Mouse (Mus musculus): ENCODE measurements around the gene Slc25a23. TPM values are rescaled to one million over a fixed set of nuclear protein-coding genes. Genes with fewer than 3 reads are reported as not detected.
A peak's percentile ranks its signal among the peaks of the same experiment; 100 is the strongest.

Gene Slc25a23
- polyA plus RNA-seq, 1 experiment from 2014 or later = 8.4 TPM

- Histone ChIP-seq H3K27ac (ENCODE audit: low read depth) (no peak overlapping the region), H3K9me3 (ENCODE audit: low read depth, low read length) (no peaks in the 10 kb centered on the region), H3K4me2 (no peak overlapping the region), H3K27me3 (ENCODE audit: insufficient read depth, low read length) (no peaks in the 10 kb centered on the region), H3K36me3 (ENCODE audit: insufficient read depth) (peaks cover 88% of the 10 kb centered on the region), H3K9ac (no peak overlapping the region), H3K4me1 (ENCODE audit: insufficient read depth) (no peaks in the 10 kb centered on the region), H3K4me3 (ENCODE audit: low read depth, low read length) (no peak overlapping the region)
- no peak for DNase-seq
- TF ChIP-seq CTCF (IDR thresholded peaks at IDR 0.05; ENCODE audit: low read depth) = no peak
- WGBS = 87% methylated on average over 7 of the region's 7 CpGs
- ATAC-seq (ENCODE audit: insufficient read depth) = no peak
Observed at GRCm38 (mm10) chr17:57003994-57004393, 55.7 kb downstream of the Slc25a23 start.

GRCm38 (mm10) chr17:57001228-57001627 lies 58.4 kb downstream of the Slc25a23 start:
- TF ChIP-seq CTCF (IDR thresholded peaks at IDR 0.05; ENCODE audit: low read depth) = no peak
- no peaks in the 10 kb centered on the region for H3K9me3 ChIP-seq (ENCODE audit: low read depth, low read length)
- no peak overlapping the region for H3K27ac ChIP-seq (ENCODE audit: low read depth)
- ATAC-seq (ENCODE audit: insufficient read depth) (no peak), DNase-seq (no peak)
- H3K4me1 ChIP-seq (ENCODE audit: insufficient read depth) = peaks cover 4% of the 10 kb centered on the region; the same call in 1 of the 2 replicates
- H3K36me3 ChIP-seq (ENCODE audit: insufficient read depth) = peaks cover 67% of the 10 kb centered on the region
- H3K4me2 ChIP-seq = no peak overlapping the region
- no peak overlapping the region for H3K9ac ChIP-seq
- H3K4me3 ChIP-seq (ENCODE audit: low read depth, low read length) = no peak overlapping the region
- 43% methylated on average over 8 of the region's 8 CpGs for WGBS
- no peaks in the 10 kb centered on the region for H3K27me3 ChIP-seq (ENCODE audit: insufficient read depth, low read length)

- TF ChIP-seq CTCF (IDR thresholded peaks at IDR 0.05; ENCODE audit: low read depth) = no peak
- Histone ChIP-seq H3K4me2 (no peak within 1 kb of the TSS), H3K27me3 (ENCODE audit: insufficient read depth, low read length) (no peaks in the 10 kb centered on the region), H3K4me1 (ENCODE audit: insufficient read depth) (peaks cover 4% of the 10 kb centered on the region; the same call in 1 of the 2 replicates), H3K9me3 (ENCODE audit: low read depth, low read length) (no peaks in the 10 kb centered on the region), H3K4me3 (ENCODE audit: low read depth, low read length) (no peak within 1 kb of the TSS), H3K9ac (no peak within 1 kb of the TSS), H3K27ac (ENCODE audit: low read depth) (no peak within 1 kb of the TSS), H3K36me3 (ENCODE audit: insufficient read depth) (peaks cover 67% of the 10 kb centered on the region)
- DNase-seq = no peak
- no peak for ATAC-seq (ENCODE audit: insufficient read depth)
- WGBS = 78% methylated on average over 9 of the region's 9 CpGs
Observed at GRCm38 (mm10) chr17:56999968-57000609, 59.6 kb downstream of the Slc25a23 start, which contains the start of gene Pspn. TSS of gene Pspn (minus strand) at chr17:57000018.

- no peak for ATAC-seq (ENCODE audit: insufficient read depth)
- no peak overlapping the region for H3K27ac ChIP-seq (ENCODE audit: low read depth)
Observed at GRCm38 (mm10) chr17:56999414-56999813, 60.2 kb downstream of the Slc25a23 start.

GRCm38 (mm10) chr17:56997029-56997667 lies 62.5 kb downstream of the Slc25a23 start, which contains the start of gene Alkbh7:
TSS of gene Alkbh7 (plus strand) at chr17:56997339.
- ATAC-seq (ENCODE audit: insufficient read depth) (peak; percentile 99), DNase-seq (peak; percentile 97)
- Histone ChIP-seq H3K27ac (ENCODE audit: low read depth) (0 out of 2 replicates have a peak within 1 kb of the TSS, but pooled peaks have one; percentile 6), H3K36me3 (ENCODE audit: insufficient read depth) (peaks cover 69% of the 10 kb centered on the region), H3K4me2 (peak within 1 kb of the TSS; percentile 69), H3K9me3 (ENCODE audit: low read depth, low read length) (no peaks in the 10 kb centered on the region), H3K9ac (peak within 1 kb of the TSS; percentile 60), H3K27me3 (ENCODE audit: insufficient read depth, low read length) (no peaks in the 10 kb centered on the region), H3K4me1 (ENCODE audit: insufficient read depth) (peaks cover 4% of the 10 kb centered on the region; the same call in 1 of the 2 replicates), H3K4me3 (ENCODE audit: low read depth, low read length) (peak within 1 kb of the TSS; percentile 71)
- TF ChIP-seq CTCF (IDR thresholded peaks at IDR 0.05; ENCODE audit: low read depth) = peak; percentile 76
- WGBS = 0% methylated on average over 38 of the region's 38 CpGs

More at GRCm38 (mm10) chr17:56999414-56999813, 60.2 kb downstream of the Slc25a23 start:
- H3K9ac ChIP-seq = no peak overlapping the region
- no peak for DNase-seq
- no peak overlapping the region for H3K4me3 ChIP-seq (ENCODE audit: low read depth, low read length)
- peaks cover 4% of the 10 kb centered on the region; the same call in 1 of the 2 replicates for H3K4me1 ChIP-seq (ENCODE audit: insufficient read depth)
- 89% methylated on average over 9 of the region's 9 CpGs for WGBS
- no peak overlapping the region for H3K4me2 ChIP-seq
- no peaks in the 10 kb centered on the region for H3K9me3 ChIP-seq (ENCODE audit: low read depth, low read length)
- no peak for TF ChIP-seq CTCF (IDR thresholded peaks at IDR 0.05; ENCODE audit: low read depth)
- H3K36me3 ChIP-seq (ENCODE audit: insufficient read depth) = peaks cover 68% of the 10 kb centered on the region
- H3K27me3 ChIP-seq (ENCODE audit: insufficient read depth, low read length) = no peaks in the 10 kb centered on the region

- DNase-seq (no peak), ATAC-seq (ENCODE audit: insufficient read depth) (no peak)
- no peak overlapping the region for H3K27ac ChIP-seq (ENCODE audit: low read depth)
- TF ChIP-seq CTCF (IDR thresholded peaks at IDR 0.05; ENCODE audit: low read depth) = no peak
- H3K9ac ChIP-seq = no peak overlapping the region
- H3K4me3 ChIP-seq (ENCODE audit: low read depth, low read length) = no peak overlapping the region
- H3K36me3 ChIP-seq (ENCODE audit: insufficient read depth) = peaks cover 71% of the 10 kb centered on the region
- H3K4me1 ChIP-seq (ENCODE audit: insufficient read depth) = peaks cover 4% of the 10 kb centered on the region; the same call in 1 of the 2 replicates
- H3K4me2 ChIP-seq = no peak overlapping the region; the same call in 1 of the 2 replicates
- no peaks in the 10 kb centered on the region for H3K9me3 ChIP-seq (ENCODE audit: low read depth, low read length)
- WGBS = 62% methylated on average over 2 of the region's 2 CpGs
- no peaks in the 10 kb centered on the region for H3K27me3 ChIP-seq (ENCODE audit: insufficient read depth, low read length)
Observed at GRCm38 (mm10) chr17:56996506-56996905, 63.2 kb downstream of the Slc25a23 start.

GRCm38 (mm10) chr17:56995046-56995445 lies 64.6 kb downstream of the Slc25a23 start:
- H3K4me2 ChIP-seq = no peak overlapping the region
- DNase-seq (no peak), ATAC-seq (ENCODE audit: insufficient read depth) (no peak)
- H3K27me3 ChIP-seq (ENCODE audit: insufficient read depth, low read length) = no peaks in the 10 kb centered on the region
- TF ChIP-seq CTCF (IDR thresholded peaks at IDR 0.05; ENCODE audit: low read depth) = no peak
- WGBS = 85% methylated on average over 8 of the region's 8 CpGs
- H3K4me1 ChIP-seq (ENCODE audit: insufficient read depth) = peaks cover 9% of the 10 kb centered on the region
- H3K4me3 ChIP-seq (ENCODE audit: low read depth, low read length) = no peak overlapping the region
- H3K9ac ChIP-seq = no peak overlapping the region
- H3K9me3 ChIP-seq (ENCODE audit: low read depth, low read length) = no peaks in the 10 kb centered on the region
- H3K36me3 ChIP-seq (ENCODE audit: insufficient read depth) = peaks cover 64% of the 10 kb centered on the region
- no peak overlapping the region for H3K27ac ChIP-seq (ENCODE audit: low read depth)

Other genes with a start within 250 kb of the Slc25a23 start
- gene Rfx2, start 228.8 kb downstream of the Slc25a23 start, polyA plus RNA-seq (2014; fragmentation: Nextera tagmentation; extraction: Ambion mirVana) = 4.3 and 4.8 TPM in 2 replicates
- not detected in 2 replicates for gene Acsbg2, start 185.4 kb downstream of the Slc25a23 start, polyA plus RNA-seq (2014; fragmentation: Nextera tagmentation; extraction: Ambion mirVana)
- 0.34 and 0.45 TPM in 2 replicates for gene 1700061G19Rik, start 184.4 kb downstream of the Slc25a23 start, polyA plus RNA-seq (2014; fragmentation: Nextera tagmentation; extraction: Ambion mirVana)
- 31.4 and 39.3 TPM in 2 replicates for gene Mllt1, start 124.4 kb downstream of the Slc25a23 start, polyA plus RNA-seq (2014; fragmentation: Nextera tagmentation; extraction: Ambion mirVana)
- gene Acer1, start 77.7 kb downstream of the Slc25a23 start, polyA plus RNA-seq (2014; fragmentation: Nextera tagmentation; extraction: Ambion mirVana) = not detected in 2 replicates
- gene Clpp, start 69.6 kb downstream of the Slc25a23 start, polyA plus RNA-seq (2014; fragmentation: Nextera tagmentation; extraction: Ambion mirVana) = 146 and 158 TPM in 2 replicates
- 39.0 and 39.8 TPM in 2 replicates for gene Alkbh7, start 62.5 kb downstream of the Slc25a23 start, polyA plus RNA-seq (2014; fragmentation: Nextera tagmentation; extraction: Ambion mirVana)
- gene Pspn, start 59.8 kb downstream of the Slc25a23 start, polyA plus RNA-seq (2014; fragmentation: Nextera tagmentation; extraction: Ambion mirVana) = 0.46 and 1.0 TPM in 2 replicates
- gene Gtf2f1, start 48.6 kb downstream of the Slc25a23 start, polyA plus RNA-seq (2014; fragmentation: Nextera tagmentation; extraction: Ambion mirVana) = 53.2 and 60.2 TPM in 2 replicates
- gene Gm17949, start 48.4 kb downstream of the Slc25a23 start, polyA plus RNA-seq (2014; fragmentation: Nextera tagmentation; extraction: Ambion mirVana) = 0.16 TPM in 1 of 2 replicates, not detected in the other
- 60.8 and 69.4 TPM in 2 replicates for gene Khsrp, start 28.3 kb downstream of the Slc25a23 start, polyA plus RNA-seq (2014; fragmentation: Nextera tagmentation; extraction: Ambion mirVana)
- 0.15 and 0.16 TPM in 2 replicates for gene Slc25a41, start 18.2 kb downstream of the Slc25a23 start, polyA plus RNA-seq (2014; fragmentation: Nextera tagmentation; extraction: Ambion mirVana)
- gene Crb3, start 758 bp downstream of the Slc25a23 start, polyA plus RNA-seq (2014; fragmentation: Nextera tagmentation; extraction: Ambion mirVana) = 38.6 and 41.3 TPM in 2 replicates
- gene Dennd1c, start 18.7 kb upstream of the Slc25a23 start, polyA plus RNA-seq (2014; fragmentation: Nextera tagmentation; extraction: Ambion mirVana) = 3.4 and 4.6 TPM in 2 replicates
- 20.3 and 22.9 TPM in 2 replicates for gene Tubb4a, start 27.9 kb upstream of the Slc25a23 start, polyA plus RNA-seq (2014; fragmentation: Nextera tagmentation; extraction: Ambion mirVana)
- gene Tnfsf9, start 45.5 kb upstream of the Slc25a23 start, polyA plus RNA-seq (2014; fragmentation: Nextera tagmentation; extraction: Ambion mirVana) = 8.1 and 8.5 TPM in 2 replicates
- not detected in 2 replicates for gene Cd70, start 89.9 kb upstream of the Slc25a23 start, polyA plus RNA-seq (2014; fragmentation: Nextera tagmentation; extraction: Ambion mirVana)
- 0.16 and 0.46 TPM in 2 replicates for gene Tnfsf14, start 134.3 kb upstream of the Slc25a23 start, polyA plus RNA-seq (2014; fragmentation: Nextera tagmentation; extraction: Ambion mirVana)
- gene C3, start 168.3 kb upstream of the Slc25a23 start, polyA plus RNA-seq (2014; fragmentation: Nextera tagmentation; extraction: Ambion mirVana) = 0.64 and 0.67 TPM in 2 replicates
- 30.8 and 33.9 TPM in 2 replicates for gene Gpr108, start 188.6 kb upstream of the Slc25a23 start, polyA plus RNA-seq (2014; fragmentation: Nextera tagmentation; extraction: Ambion mirVana)
- 39.9 and 40.3 TPM in 2 replicates for gene Trip10, start 189.6 kb upstream of the Slc25a23 start, polyA plus RNA-seq (2014; fragmentation: Nextera tagmentation; extraction: Ambion mirVana)
- gene Vav1, start 219.2 kb upstream of the Slc25a23 start, polyA plus RNA-seq (2014; fragmentation: Nextera tagmentation; extraction: Ambion mirVana) = 2.7 TPM in 2 replicates